Mouse (Mus musculus): Measurements from ENCODE around the gene Hnrnpul1. TPM values are rescaled to one million over a fixed set of nuclear protein-coding genes. Genes with fewer than 3 reads are reported as not detected.
"Not testable (repeated sequence)": the region's sequence is repeated elsewhere in the genome, so short reads cannot be mapped to it uniquely, and the experiment has no call there.

The Hnrnpul1 gene
- polyA plus RNA-seq (2014; fragmentation: Nextera tagmentation; extraction: Ambion mirVana), result 65.6 and 86.2 TPM in 2 replicates

GRCm38 (mm10) chr7:25754738-25755467 lies at the start of gene Hnrnpul1:
Gene Hnrnpul1, minus strand, starts transcription at chr7:25754757.
- H3K4me1 ChIP-seq (ENCODE audit: control insufficient read depth, insufficient read depth, low read length), result peaks cover 15% of the 10 kb centered on the region
- no peaks in the 10 kb centered on the region for H3K9me3 ChIP-seq (ENCODE audit: control insufficient read depth, low read length)
- ATAC-seq (ENCODE audit: low FRiP score, low TSS enrichment), result peak; percentile 94
- H3K4me2 ChIP-seq (replicated peaks; ENCODE audit: low read depth, low read length), result peak within 1 kb of the TSS; percentile 87
- peak within 1 kb of the TSS; percentile 91 for H3K27ac ChIP-seq (ENCODE audit: low read depth, low read length)
- under 1% methylated on average over 55 of the region's 55 CpGs for WGBS
- H3K27me3 ChIP-seq (ENCODE audit: control insufficient read depth, insufficient read depth, low read length), result no peaks in the 10 kb centered on the region
- H3K4me3 ChIP-seq (ENCODE audit: low read length), result peak within 1 kb of the TSS; percentile 97
- peaks cover 35% of the 10 kb centered on the region for H3K36me3 ChIP-seq (ENCODE audit: control insufficient read depth, insufficient read depth, low read length)
- H3K9ac ChIP-seq (ENCODE audit: low read depth, low read length), result peak within 1 kb of the TSS; percentile 100

DNA sequence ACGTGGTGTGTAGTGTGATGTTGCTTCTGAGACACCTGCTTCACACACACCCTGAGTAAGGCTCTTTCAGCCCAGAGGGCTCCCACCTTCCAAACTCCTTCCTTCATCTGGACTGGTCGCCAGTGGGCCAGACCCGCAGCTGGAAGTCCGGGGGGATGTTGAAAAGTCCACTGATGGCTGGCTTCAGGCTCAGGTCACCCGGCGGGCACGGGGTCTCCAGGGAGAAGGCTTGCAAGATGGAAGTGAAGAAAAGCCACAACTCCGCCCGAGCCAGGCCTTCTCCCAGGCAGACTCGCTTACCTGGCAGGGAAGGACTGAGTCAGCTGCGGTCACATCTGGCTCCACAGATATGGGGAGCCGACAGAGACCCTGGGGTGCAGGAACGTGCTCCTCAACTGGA lies 48.9 kb upstream of the Hnrnpul1 start:
- H3K9ac ChIP-seq (ENCODE audit: low read depth, low read length), result no peak overlapping the region
- no peaks in the 10 kb centered on the region for H3K36me3 ChIP-seq (ENCODE audit: control insufficient read depth, insufficient read depth, low read length)
- WGBS, result 76% methylated on average over 13 of the region's 13 CpGs
- H3K27me3 ChIP-seq (ENCODE audit: control insufficient read depth, insufficient read depth, low read length), result no peaks in the 10 kb centered on the region
- ATAC-seq (ENCODE audit: low FRiP score, low TSS enrichment), result no peak
- no peaks in the 10 kb centered on the region for H3K9me3 ChIP-seq (ENCODE audit: control insufficient read depth, low read length)
- H3K4me2 ChIP-seq (replicated peaks; ENCODE audit: low read depth, low read length), result no peak overlapping the region
- H3K27ac ChIP-seq (ENCODE audit: low read depth, low read length), result peak overlapping the region; percentile 87; the same call in 1 of the 2 replicates
- peaks cover 16% of the 10 kb centered on the region for H3K4me1 ChIP-seq (ENCODE audit: control insufficient read depth, insufficient read depth, low read length)
- H3K4me3 ChIP-seq (ENCODE audit: low read length), result no peak overlapping the region

DNA sequence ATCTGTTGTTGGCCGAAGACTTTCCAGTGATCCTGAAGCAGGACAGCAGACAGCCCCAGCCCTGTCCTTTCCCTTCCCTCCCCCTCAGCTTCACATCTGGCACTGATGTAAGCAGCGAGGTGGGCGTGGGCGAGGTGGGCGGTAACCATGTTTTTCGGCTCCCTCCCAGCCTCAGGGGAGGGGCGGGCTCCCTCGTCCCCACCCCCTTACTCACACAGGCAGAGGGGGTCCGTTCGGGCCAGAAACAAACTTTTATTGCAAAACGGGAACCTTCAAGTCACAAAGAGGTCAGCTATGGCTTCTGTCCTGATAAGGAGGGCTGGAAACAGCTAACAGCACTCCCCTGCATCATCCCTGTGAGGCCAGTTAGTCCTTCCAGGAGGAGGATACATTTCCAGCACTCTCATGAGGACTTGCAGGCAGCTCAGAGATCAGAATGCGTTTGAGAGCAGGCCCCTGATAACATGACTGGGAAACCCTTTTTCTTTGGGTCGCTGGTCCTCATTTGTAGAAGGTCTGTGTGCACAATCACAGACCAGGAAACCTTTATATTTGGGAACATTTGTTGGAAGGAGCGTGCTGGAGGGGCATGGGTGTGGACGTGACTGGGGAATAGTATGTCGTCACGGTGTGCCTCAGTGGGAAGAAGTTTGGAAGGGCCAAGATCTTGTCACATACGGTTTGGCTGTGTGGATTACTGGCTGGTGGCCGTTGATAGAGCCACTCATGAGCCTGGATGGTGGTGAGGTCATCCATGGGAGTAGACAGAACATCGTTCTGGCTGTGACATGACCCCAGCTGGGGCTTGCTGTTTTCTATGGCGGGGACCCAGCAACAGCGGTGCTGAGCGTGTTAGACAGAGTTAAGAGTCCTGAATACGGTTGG lies 47.9 kb upstream of the Hnrnpul1 start:
- Histone ChIP-seq H3K4me1 (ENCODE audit: control insufficient read depth, insufficient read depth, low read length) (peaks cover 16% of the 10 kb centered on the region), H3K27ac (ENCODE audit: low read depth, low read length) (peak overlapping the region; percentile 87), H3K4me2 (replicated peaks; ENCODE audit: low read depth, low read length) (peak overlapping the region; percentile 42), H3K9ac (ENCODE audit: low read depth, low read length) (peak overlapping the region; percentile 23; the same call in 1 of the 2 replicates), H3K4me3 (ENCODE audit: low read length) (peak overlapping the region; percentile 17; the same call in 1 of the 2 replicates), H3K27me3 (ENCODE audit: control insufficient read depth, insufficient read depth, low read length) (no peaks in the 10 kb centered on the region), H3K36me3 (ENCODE audit: control insufficient read depth, insufficient read depth, low read length) (no peaks in the 10 kb centered on the region), H3K9me3 (ENCODE audit: control insufficient read depth, low read length) (no peaks in the 10 kb centered on the region)
- WGBS, result 23% methylated on average over 24 of the region's 24 CpGs
- peak; percentile 81 for ATAC-seq (ENCODE audit: low FRiP score, low TSS enrichment)

- H3K9ac ChIP-seq (ENCODE audit: low read depth, low read length), result no peak overlapping the region
- no peak overlapping the region for H3K4me3 ChIP-seq (ENCODE audit: low read length)
- no peaks in the 10 kb centered on the region for H3K36me3 ChIP-seq (ENCODE audit: control insufficient read depth, insufficient read depth, low read length)
- H3K27ac ChIP-seq (ENCODE audit: low read depth, low read length), result no peak overlapping the region
- no peaks in the 10 kb centered on the region for H3K9me3 ChIP-seq (ENCODE audit: control insufficient read depth, low read length)
- no peak overlapping the region for H3K4me2 ChIP-seq (replicated peaks; ENCODE audit: low read depth, low read length)
- ATAC-seq (ENCODE audit: low FRiP score, low TSS enrichment), result no peak
- peaks cover 16% of the 10 kb centered on the region for H3K4me1 ChIP-seq (ENCODE audit: control insufficient read depth, insufficient read depth, low read length)
- 94% methylated on average over 6 of the region's 6 CpGs for WGBS
- H3K27me3 ChIP-seq (ENCODE audit: control insufficient read depth, insufficient read depth, low read length), result no peaks in the 10 kb centered on the region
These were observed 46.5 kb upstream of the Hnrnpul1 start for GRCm38 (mm10) chr7:25801031-25801430.

- no peaks in the 10 kb centered on the region for H3K9me3 ChIP-seq (ENCODE audit: control insufficient read depth, low read length)
- H3K27ac ChIP-seq (ENCODE audit: low read depth, low read length), result no peak overlapping the region
- H3K9ac ChIP-seq (ENCODE audit: low read depth, low read length), result no peak overlapping the region
- H3K4me1 ChIP-seq (ENCODE audit: control insufficient read depth, insufficient read depth, low read length), result peaks cover 11% of the 10 kb centered on the region; the same call in 1 of the 2 replicates
- 86% methylated on average over 1 of the region's 1 CpGs for WGBS
- H3K4me3 ChIP-seq (ENCODE audit: low read length), result no peak overlapping the region
- H3K27me3 ChIP-seq (ENCODE audit: control insufficient read depth, insufficient read depth, low read length), result no peaks in the 10 kb centered on the region
- H3K36me3 ChIP-seq (ENCODE audit: control insufficient read depth, insufficient read depth, low read length), result no peaks in the 10 kb centered on the region
- no peak for ATAC-seq (ENCODE audit: low FRiP score, low TSS enrichment)
- no peak overlapping the region for H3K4me2 ChIP-seq (replicated peaks; ENCODE audit: low read depth, low read length)
These were observed 44.8 kb upstream of the Hnrnpul1 start for GRCm38 (mm10) chr7:25799369-25799768.

DNA sequence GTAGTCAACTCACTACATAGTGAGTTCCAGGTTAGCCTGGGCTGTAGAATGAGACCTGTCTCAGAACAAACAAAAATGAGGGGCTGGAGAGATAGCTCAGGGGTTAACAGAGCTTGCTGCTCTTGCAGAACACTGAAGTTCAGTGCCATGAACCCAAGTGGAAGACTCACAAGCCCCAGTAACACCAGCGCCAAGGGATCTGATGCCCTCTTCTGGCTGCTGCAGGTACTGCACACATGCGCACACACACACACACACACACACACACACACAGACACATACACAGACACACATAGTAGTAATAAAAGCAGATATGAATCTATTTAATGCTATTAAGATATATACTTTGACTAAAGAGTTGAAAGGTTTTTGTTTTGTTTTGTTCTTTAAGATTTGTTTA lies 44.0 kb upstream of the Hnrnpul1 start:
- no peak overlapping the region for H3K4me3 ChIP-seq (ENCODE audit: low read length)
- no peaks in the 10 kb centered on the region for H3K36me3 ChIP-seq (ENCODE audit: control insufficient read depth, insufficient read depth, low read length)
- peaks cover 11% of the 10 kb centered on the region; the same call in 1 of the 2 replicates for H3K4me1 ChIP-seq (ENCODE audit: control insufficient read depth, insufficient read depth, low read length)
- H3K9ac ChIP-seq (ENCODE audit: low read depth, low read length), result no peak overlapping the region
- H3K27me3 ChIP-seq (ENCODE audit: control insufficient read depth, insufficient read depth, low read length), result no peaks in the 10 kb centered on the region
- ATAC-seq (ENCODE audit: low FRiP score, low TSS enrichment), result no peak
- 86% methylated on average over 2 of the region's 2 CpGs for WGBS
- H3K27ac ChIP-seq (ENCODE audit: low read depth, low read length), result no peak overlapping the region
- H3K4me2 ChIP-seq (replicated peaks; ENCODE audit: low read depth, low read length), result no peak overlapping the region
- no peaks in the 10 kb centered on the region for H3K9me3 ChIP-seq (ENCODE audit: control insufficient read depth, low read length)

DNA sequence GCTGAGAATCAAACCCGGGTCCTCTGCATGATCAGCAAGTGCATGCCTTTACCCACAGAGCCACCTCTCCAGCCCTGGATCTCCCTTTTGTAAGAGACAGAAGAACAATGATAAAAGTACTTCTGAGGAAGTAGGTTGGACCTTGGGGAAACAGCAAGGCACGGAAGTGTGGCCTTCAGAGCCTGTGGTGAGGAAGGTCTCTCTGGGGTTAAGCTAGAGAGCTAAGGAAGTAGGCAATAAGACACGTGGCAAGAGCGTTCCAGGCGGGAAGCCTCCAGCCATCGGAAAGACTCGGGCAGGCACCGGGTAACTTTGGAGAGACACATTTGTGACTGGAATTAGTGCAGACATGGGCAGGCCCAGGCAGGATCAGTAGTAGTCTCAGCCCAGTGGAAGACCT lies 40.2 kb upstream of the Hnrnpul1 start:
- ATAC-seq (ENCODE audit: low FRiP score, low TSS enrichment), result no peak
- H3K4me2 ChIP-seq (replicated peaks; ENCODE audit: low read depth, low read length), result no peak overlapping the region
- H3K4me3 ChIP-seq (ENCODE audit: low read length), result no peak overlapping the region
- no peaks in the 10 kb centered on the region; the same call in 1 of the 2 replicates for H3K4me1 ChIP-seq (ENCODE audit: control insufficient read depth, insufficient read depth, low read length)
- no peak overlapping the region for H3K9ac ChIP-seq (ENCODE audit: low read depth, low read length)
- no peaks in the 10 kb centered on the region for H3K36me3 ChIP-seq (ENCODE audit: control insufficient read depth, insufficient read depth, low read length)
- 83% methylated on average over 8 of the region's 8 CpGs for WGBS
- no peak overlapping the region for H3K27ac ChIP-seq (ENCODE audit: low read depth, low read length)
- no peaks in the 10 kb centered on the region for H3K9me3 ChIP-seq (ENCODE audit: control insufficient read depth, low read length)
- no peaks in the 10 kb centered on the region for H3K27me3 ChIP-seq (ENCODE audit: control insufficient read depth, insufficient read depth, low read length)

- peaks cover 6% of the 10 kb centered on the region for H3K4me1 ChIP-seq (ENCODE audit: control insufficient read depth, insufficient read depth, low read length)
- H3K36me3 ChIP-seq (ENCODE audit: control insufficient read depth, insufficient read depth, low read length), result no peaks in the 10 kb centered on the region
- H3K9ac ChIP-seq (ENCODE audit: low read depth, low read length), result no peak overlapping the region
- no peaks in the 10 kb centered on the region for H3K27me3 ChIP-seq (ENCODE audit: control insufficient read depth, insufficient read depth, low read length)
- H3K4me2 ChIP-seq (replicated peaks; ENCODE audit: low read depth, low read length), result no peak overlapping the region
- H3K27ac ChIP-seq (ENCODE audit: low read depth, low read length), result no peak overlapping the region
- WGBS, result 52% methylated on average over 3 of the region's 3 CpGs
- no peak overlapping the region for H3K4me3 ChIP-seq (ENCODE audit: low read length)
- H3K9me3 ChIP-seq (ENCODE audit: control insufficient read depth, low read length), result no peaks in the 10 kb centered on the region
- ATAC-seq (ENCODE audit: low FRiP score, low TSS enrichment), result no peak
These were observed 39.1 kb upstream of the Hnrnpul1 start for GRCm38 (mm10) chr7:25793679-25794078.

DNA sequence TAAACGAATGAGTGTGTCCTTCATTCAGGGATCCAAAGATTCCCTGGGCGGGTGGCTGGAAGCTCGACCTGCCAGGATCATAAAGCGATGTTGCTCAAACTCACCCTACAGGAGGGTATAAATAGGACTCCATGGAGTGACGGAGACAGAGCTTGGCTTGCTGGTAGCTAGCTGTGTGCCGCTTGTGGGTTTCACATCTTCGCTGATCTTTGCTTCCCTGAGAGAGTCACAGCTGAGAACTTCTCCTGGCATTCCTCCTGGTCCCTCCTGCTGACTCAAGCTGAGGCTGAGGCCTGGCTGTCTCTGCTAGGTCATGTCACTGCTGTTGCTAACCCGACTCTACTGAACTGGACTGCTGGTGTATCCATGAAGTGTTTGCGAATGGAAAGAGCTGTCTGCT lies 38.4 kb upstream of the Hnrnpul1 start:
- not testable (repeated sequence) for H3K4me2 ChIP-seq (replicated peaks; ENCODE audit: low read depth, low read length); H3K4me1 ChIP-seq (ENCODE audit: control insufficient read depth, insufficient read depth, low read length); H3K4me3 ChIP-seq (ENCODE audit: low read length); H3K27me3 ChIP-seq (ENCODE audit: control insufficient read depth, insufficient read depth, low read length); H3K27ac ChIP-seq (ENCODE audit: low read depth, low read length); H3K9ac ChIP-seq (ENCODE audit: low read depth, low read length); ATAC-seq (ENCODE audit: low FRiP score, low TSS enrichment); H3K36me3 ChIP-seq (ENCODE audit: control insufficient read depth, insufficient read depth, low read length); H3K9me3 ChIP-seq (ENCODE audit: control insufficient read depth, low read length)
- 70% methylated on average over 9 of the region's 9 CpGs for WGBS
